Mouse (Mus musculus): ENCODE results near the gene Zfp984. TPM values are rescaled to one million over a fixed set of nuclear protein-coding genes. Genes with fewer than 3 reads are reported as not detected.

Gene Zfp984
- polyA plus RNA-seq (2015; fragmentation: Nextera tagmentation; extraction: Ambion mirVana): 3.4 and 3.8 TPM in 2 replicates

GRCm38 (mm10) chr4:147809292-147809965 lies at the start of gene Zfp984:
Gene Zfp984 (minus strand): TSS chr4:147809788.

DNA sequence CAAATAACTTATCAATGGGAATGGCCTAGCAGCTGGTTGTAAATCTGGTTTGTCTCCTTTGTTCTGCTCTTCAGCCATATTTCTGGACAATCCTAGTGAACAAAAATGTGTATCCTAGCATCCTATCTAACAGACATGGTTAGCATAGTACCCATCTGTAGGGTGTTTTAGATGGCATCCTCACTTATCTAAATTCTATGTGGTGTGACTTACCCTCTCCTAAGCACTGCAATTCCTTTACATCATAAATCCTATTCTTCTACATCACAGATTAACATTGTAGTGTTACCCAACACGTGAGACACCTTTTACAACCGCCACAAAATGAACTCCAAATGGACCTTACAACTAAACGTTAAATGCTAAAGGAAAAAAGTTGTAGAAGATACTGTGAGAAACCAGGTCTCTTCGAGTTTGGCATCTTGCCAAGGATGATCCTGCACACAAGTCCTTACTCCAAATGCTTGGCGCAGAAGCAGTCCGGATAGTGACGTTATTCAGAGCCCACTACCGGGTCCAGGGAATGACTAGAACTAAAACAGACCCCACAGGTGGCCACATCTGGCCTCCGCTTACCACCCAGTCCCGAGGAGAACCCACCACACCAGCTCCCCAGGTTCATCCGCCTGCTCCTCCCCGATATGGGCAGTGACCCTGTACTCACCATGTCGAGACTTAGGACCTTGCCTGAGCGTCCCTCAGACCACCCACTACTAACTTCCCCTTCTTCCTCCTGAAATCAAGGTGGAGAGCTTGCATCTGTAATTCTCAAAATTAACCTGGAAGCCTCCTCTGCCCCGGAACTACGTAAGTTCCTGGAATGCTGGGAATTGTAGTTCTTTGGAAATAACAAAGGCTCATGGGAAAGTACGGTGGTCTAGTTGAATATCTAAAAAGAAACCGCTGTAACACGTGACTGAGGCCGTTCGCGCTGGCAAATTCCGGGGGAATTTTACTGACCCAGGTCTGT lies 38.3 kb upstream of the Zfp984 start, which contains the start of gene Zfp933:
TSS of gene Zfp933 (minus strand) at position 753 of the 970 bp plus-strand sequence.

Other genes with a start within 250 kb of the Zfp984 start
- 2.4 and 2.6 TPM in 2 replicates for gene Zfp979, start 167.3 kb downstream of the Zfp984 start, polyA plus RNA-seq (2015; fragmentation: Nextera tagmentation; extraction: Ambion mirVana)
- gene Zfp534, start 107.2 kb downstream of the Zfp984 start, polyA plus RNA-seq (2015; fragmentation: Nextera tagmentation; extraction: Ambion mirVana): not detected in 2 replicates
- 4.8 and 7.8 TPM in 2 replicates for gene Zfp933, start 38.6 kb upstream of the Zfp984 start, polyA plus RNA-seq (2015; fragmentation: Nextera tagmentation; extraction: Ambion mirVana)
- 27.0 and 36.2 TPM in 2 replicates for gene Miip, start 59.0 kb upstream of the Zfp984 start, polyA plus RNA-seq (2015; fragmentation: Nextera tagmentation; extraction: Ambion mirVana)
- 4.6 and 4.9 TPM in 2 replicates for gene Fv1, start 59.2 kb upstream of the Zfp984 start, polyA plus RNA-seq (2015; fragmentation: Nextera tagmentation; extraction: Ambion mirVana)
- 68.9 and 75.8 TPM in 2 replicates for gene Mfn2, start 94.9 kb upstream of the Zfp984 start, polyA plus RNA-seq (2015; fragmentation: Nextera tagmentation; extraction: Ambion mirVana)
- 27.5 and 31.0 TPM in 2 replicates for gene Plod1, start 127.0 kb upstream of the Zfp984 start, polyA plus RNA-seq (2015; fragmentation: Nextera tagmentation; extraction: Ambion mirVana)
- 13.4 and 16.0 TPM in 2 replicates for gene 2510039O18Rik, start 131.1 kb upstream of the Zfp984 start, polyA plus RNA-seq (2015; fragmentation: Nextera tagmentation; extraction: Ambion mirVana)
- gene Nppb, start 176.0 kb upstream of the Zfp984 start, polyA plus RNA-seq (2015; fragmentation: Nextera tagmentation; extraction: Ambion mirVana): 0.40 and 0.83 TPM in 2 replicates
- gene Nppa, start 190.9 kb upstream of the Zfp984 start, polyA plus RNA-seq (2015; fragmentation: Nextera tagmentation; extraction: Ambion mirVana): 2.5 and 3.0 TPM in 2 replicates
- 21.0 and 23.1 TPM in 2 replicates for gene Clcn6, start 229.0 kb upstream of the Zfp984 start, polyA plus RNA-seq (2015; fragmentation: Nextera tagmentation; extraction: Ambion mirVana)
- 13.7 and 14.7 TPM in 2 replicates for gene Mthfr, start 229.3 kb upstream of the Zfp984 start, polyA plus RNA-seq (2015; fragmentation: Nextera tagmentation; extraction: Ambion mirVana)

Data from neural tube, postnatal 0 days (tissue).